Mouse (Mus musculus): Measurements from ENCODE around the gene Ccdc3. TPM values are rescaled to one million over a fixed set of nuclear protein-coding genes. Genes with fewer than 3 reads are reported as not detected.
"Not testable (repeated sequence)": the region's sequence is repeated elsewhere in the genome, so short reads cannot be mapped to it uniquely, and the experiment has no call there.

The Ccdc3 gene
- polyA plus RNA-seq (2015; fragmentation: Nextera tagmentation; extraction: Ambion mirVana) = 57.3 and 60.1 TPM in 2 replicates

DNA sequence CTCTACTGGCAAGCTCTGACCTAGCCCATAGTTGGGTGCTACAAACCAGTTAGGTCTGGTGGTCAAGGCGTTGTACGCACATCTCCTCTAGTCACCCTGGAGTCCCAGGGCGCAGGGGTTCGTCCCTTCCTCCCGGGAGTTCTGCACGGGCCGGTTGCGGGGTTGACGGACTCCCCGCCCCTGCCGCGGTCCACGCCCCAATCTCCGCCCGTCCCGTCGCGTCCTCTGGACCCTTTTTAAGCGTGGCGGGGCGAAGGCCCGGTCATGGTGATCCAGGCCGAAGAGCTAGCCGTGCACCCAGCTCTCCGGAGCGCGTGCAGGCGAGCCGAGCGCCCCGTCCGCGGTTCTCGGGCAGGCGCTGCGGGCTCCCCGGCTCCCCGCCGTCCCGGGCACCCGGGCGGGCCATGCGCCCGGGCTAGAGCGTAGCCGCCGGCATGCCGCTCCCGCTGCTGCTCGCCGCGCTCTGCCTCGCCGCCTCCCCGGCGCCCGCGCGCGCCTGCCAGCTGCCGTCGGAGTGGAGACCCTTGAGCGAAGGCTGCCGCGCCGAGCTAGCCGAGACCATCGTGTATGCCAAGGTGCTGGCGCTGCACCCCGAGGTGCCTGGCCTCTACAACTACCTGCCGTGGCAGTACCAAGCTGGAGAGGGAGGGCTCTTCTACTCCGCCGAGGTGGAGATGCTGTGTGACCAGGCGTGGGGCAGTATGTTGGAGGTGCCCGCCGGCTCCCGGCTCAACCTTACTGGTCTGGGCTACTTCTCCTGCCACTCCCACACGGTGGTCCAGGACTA lies at the start of gene Ccdc3:
Ccdc3 (plus strand) TSS at position 277 of the 787 bp plus-strand sequence.
- peak; percentile 60 for ATAC-seq (ENCODE audit: insufficient number of reproducible peaks, low FRiP score, low TSS enrichment, low read depth)
- peak within 1 kb of the TSS; percentile 61 for H3K4me3 ChIP-seq (replicated peaks)
- peak within 1 kb of the TSS; percentile 39 for H3K9ac ChIP-seq
- H3K27me3 ChIP-seq = peaks cover 13% of the 10 kb centered on the region
- under 1% methylated on average over 78 of the region's 78 CpGs for WGBS
- peaks cover 17% of the 10 kb centered on the region for H3K4me1 ChIP-seq
- peak within 1 kb of the TSS; percentile 82 for H3K4me2 ChIP-seq (replicated peaks)
- H3K36me3 ChIP-seq = no peaks in the 10 kb centered on the region
- H3K27ac ChIP-seq (replicated peaks) = peak within 1 kb of the TSS; percentile 56; the same call in 1 of the 2 replicates
- no peaks in the 10 kb centered on the region for H3K9me3 ChIP-seq (replicated peaks)

- H3K27ac ChIP-seq (replicated peaks); H3K4me1 ChIP-seq; H3K4me2 ChIP-seq (replicated peaks); H3K9ac ChIP-seq; H3K36me3 ChIP-seq; H3K9me3 ChIP-seq (replicated peaks); ATAC-seq (ENCODE audit: insufficient number of reproducible peaks, low FRiP score, low TSS enrichment, low read depth); H3K27me3 ChIP-seq; H3K4me3 ChIP-seq (replicated peaks): not testable (repeated sequence)
- 68% methylated on average over 4 of the region's 4 CpGs for WGBS
These were observed 47.2 kb upstream of the Ccdc3 start for GRCm38 (mm10) chr2:5090385-5090784.

DNA sequence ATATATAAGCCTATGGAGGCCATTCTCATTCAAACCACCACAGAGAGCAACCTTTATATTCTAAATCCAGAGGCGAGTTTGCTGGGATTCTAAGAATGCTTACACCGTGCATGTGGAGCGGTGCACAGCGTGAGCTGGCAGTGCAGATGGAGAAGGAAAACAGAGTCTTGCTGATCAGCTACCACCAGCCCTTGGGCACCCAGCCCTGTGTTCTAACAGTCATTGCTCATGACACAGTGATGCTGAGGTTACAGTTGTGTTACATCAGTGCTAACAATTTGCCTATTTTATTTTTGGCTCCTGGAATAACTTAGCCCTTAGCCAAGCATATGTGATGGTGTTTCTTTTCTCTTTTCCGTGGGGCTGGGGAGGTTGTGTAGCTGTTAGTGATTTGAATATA lies 42.7 kb upstream of the Ccdc3 start:
- no peak for ATAC-seq (ENCODE audit: insufficient number of reproducible peaks, low FRiP score, low TSS enrichment, low read depth)
- Histone ChIP-seq H3K4me3 (replicated peaks) (no peak overlapping the region), H3K27ac (replicated peaks) (no peak overlapping the region), H3K9ac (no peak overlapping the region), H3K27me3 (no peaks in the 10 kb centered on the region), H3K9me3 (replicated peaks) (no peaks in the 10 kb centered on the region), H3K4me2 (replicated peaks) (no peak overlapping the region), H3K4me1 (peaks cover 21% of the 10 kb centered on the region), H3K36me3 (no peaks in the 10 kb centered on the region)
- WGBS = 73% methylated on average over 5 of the region's 5 CpGs

- Histone ChIP-seq H3K27ac (replicated peaks) (no peak overlapping the region), H3K4me1 (peaks cover 23% of the 10 kb centered on the region), H3K9ac (no peak overlapping the region), H3K4me3 (replicated peaks) (no peak overlapping the region), H3K36me3 (no peaks in the 10 kb centered on the region), H3K9me3 (replicated peaks) (no peaks in the 10 kb centered on the region), H3K27me3 (no peaks in the 10 kb centered on the region), H3K4me2 (replicated peaks) (no peak overlapping the region)
- 6% methylated on average over 1 of the region's 1 CpGs for WGBS
- ATAC-seq (ENCODE audit: insufficient number of reproducible peaks, low FRiP score, low TSS enrichment, low read depth) = no peak
These were observed 42.3 kb upstream of the Ccdc3 start for GRCm38 (mm10) chr2:5095316-5095715.

GRCm38 (mm10) chr2:5097786-5098445 lies 39.7 kb upstream of the Ccdc3 start:
- Histone ChIP-seq H3K4me2 (replicated peaks) (peak overlapping the region; percentile 41), H3K4me1 (peaks cover 26% of the 10 kb centered on the region), H3K27me3 (no peaks in the 10 kb centered on the region), H3K9me3 (replicated peaks) (no peaks in the 10 kb centered on the region), H3K27ac (replicated peaks) (0 out of 2 replicates have a peak overlapping the region, but pooled peaks have one; percentile 7), H3K9ac (no peak overlapping the region), H3K4me3 (replicated peaks) (no peak overlapping the region; the same call in 1 of the 2 replicates), H3K36me3 (no peaks in the 10 kb centered on the region)
- ATAC-seq (ENCODE audit: insufficient number of reproducible peaks, low FRiP score, low TSS enrichment, low read depth) = no peak; the same call in 1 of the 2 replicates
- WGBS = 22% methylated on average over 20 of the region's 20 CpGs

DNA sequence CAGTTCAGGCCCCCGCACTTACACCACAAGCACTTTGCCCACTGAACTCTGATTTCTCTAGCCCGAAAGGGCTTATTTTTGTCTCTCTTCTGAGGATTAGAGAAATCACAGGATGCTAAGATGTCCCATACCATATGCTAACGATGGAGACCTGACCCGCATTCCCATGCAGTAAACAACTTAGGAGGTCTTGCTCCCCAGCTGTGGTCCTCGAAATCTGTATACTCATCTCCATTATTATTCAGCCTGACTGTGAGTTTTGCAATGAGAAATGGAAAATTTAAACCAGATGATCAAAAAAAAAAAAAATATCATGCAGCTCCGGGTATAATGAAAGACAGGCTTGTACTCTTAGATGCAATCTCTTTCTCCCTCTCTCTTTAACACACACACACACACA lies 38.4 kb upstream of the Ccdc3 start:
- no peak overlapping the region for H3K4me2 ChIP-seq (replicated peaks)
- no peak overlapping the region for H3K9ac ChIP-seq
- peak overlapping the region; percentile 70 for H3K27ac ChIP-seq (replicated peaks)
- peaks cover 26% of the 10 kb centered on the region for H3K4me1 ChIP-seq
- H3K4me3 ChIP-seq (replicated peaks) = no peak overlapping the region
- 29% methylated on average over 6 of the region's 6 CpGs for WGBS
- no peaks in the 10 kb centered on the region for H3K36me3 ChIP-seq
- peak; percentile 76 for ATAC-seq (ENCODE audit: insufficient number of reproducible peaks, low FRiP score, low TSS enrichment, low read depth)
- H3K9me3 ChIP-seq (replicated peaks) = no peaks in the 10 kb centered on the region
- no peaks in the 10 kb centered on the region for H3K27me3 ChIP-seq

GRCm38 (mm10) chr2:5101743-5102245 lies 35.8 kb upstream of the Ccdc3 start:
- Histone ChIP-seq H3K9ac (no peak overlapping the region), H3K36me3 (no peaks in the 10 kb centered on the region), H3K27me3 (no peaks in the 10 kb centered on the region), H3K4me3 (replicated peaks) (no peak overlapping the region), H3K4me2 (replicated peaks) (no peak overlapping the region), H3K9me3 (replicated peaks) (no peaks in the 10 kb centered on the region), H3K27ac (replicated peaks) (no peak overlapping the region), H3K4me1 (peaks cover 23% of the 10 kb centered on the region)
- no peak for ATAC-seq (ENCODE audit: insufficient number of reproducible peaks, low FRiP score, low TSS enrichment, low read depth)
- 72% methylated on average over 10 of the region's 10 CpGs for WGBS

- H3K9me3 ChIP-seq (replicated peaks) = 0 out of 2 replicates have a peak, but pooled peaks cover 4% of the 10 kb centered on the region
- no peak overlapping the region for H3K4me3 ChIP-seq (replicated peaks)
- no peak overlapping the region for H3K27ac ChIP-seq (replicated peaks)
- peaks cover 20% of the 10 kb centered on the region for H3K4me1 ChIP-seq
- ATAC-seq (ENCODE audit: insufficient number of reproducible peaks, low FRiP score, low TSS enrichment, low read depth) = 0 out of 2 replicates have a peak, but pooled peaks have one; percentile 45
- no peak overlapping the region for H3K4me2 ChIP-seq (replicated peaks)
- no peak overlapping the region for H3K9ac ChIP-seq
- 56% methylated on average over 1 of the region's 1 CpGs for WGBS
- H3K36me3 ChIP-seq = no peaks in the 10 kb centered on the region
- H3K27me3 ChIP-seq = no peaks in the 10 kb centered on the region
These were observed 34.7 kb upstream of the Ccdc3 start for GRCm38 (mm10) chr2:5102891-5103290.

DNA sequence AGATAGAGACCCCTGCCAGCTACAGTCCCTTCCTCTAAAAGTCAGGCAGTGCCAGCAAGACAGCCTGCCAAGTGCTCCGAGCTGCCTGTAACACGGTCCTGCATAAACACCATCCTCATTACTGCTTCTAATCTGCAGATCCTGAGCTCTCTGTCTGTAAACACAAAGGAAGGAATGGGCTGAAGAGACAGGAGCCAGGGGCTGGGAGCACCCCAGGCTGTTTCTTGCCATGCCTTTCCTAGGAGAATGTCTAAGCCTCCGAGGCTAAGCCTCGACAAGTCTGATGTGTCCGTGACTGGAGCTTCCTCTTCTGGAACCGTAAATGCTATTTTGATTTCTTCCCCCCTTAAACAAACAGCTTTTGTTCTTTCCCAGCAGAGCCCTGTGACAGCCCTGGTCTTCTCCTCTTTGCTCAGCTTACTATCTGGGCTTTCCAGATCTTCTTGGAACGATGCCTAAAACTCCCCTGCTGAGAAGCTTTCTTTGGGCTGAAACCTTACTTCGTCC lies 24.7 kb upstream of the Ccdc3 start:
- Histone ChIP-seq H3K4me1 (peaks cover 25% of the 10 kb centered on the region), H3K27me3 (no peaks in the 10 kb centered on the region), H3K9ac (no peak overlapping the region), H3K4me3 (replicated peaks) (no peak overlapping the region), H3K9me3 (replicated peaks) (no peaks in the 10 kb centered on the region), H3K36me3 (no peaks in the 10 kb centered on the region), H3K27ac (replicated peaks) (peak overlapping the region; percentile 83), H3K4me2 (replicated peaks) (no peak overlapping the region)
- ATAC-seq (ENCODE audit: insufficient number of reproducible peaks, low FRiP score, low TSS enrichment, low read depth) = peak; percentile 58
- WGBS = 8% methylated on average over 8 of the region's 8 CpGs

GRCm38 (mm10) chr2:5114386-5114785 lies 23.2 kb upstream of the Ccdc3 start:
- Histone ChIP-seq H3K36me3 (no peaks in the 10 kb centered on the region), H3K27me3 (no peaks in the 10 kb centered on the region), H3K9ac (no peak overlapping the region), H3K4me2 (replicated peaks) (no peak overlapping the region), H3K27ac (replicated peaks) (no peak overlapping the region), H3K4me3 (replicated peaks) (no peak overlapping the region), H3K9me3 (replicated peaks) (no peaks in the 10 kb centered on the region), H3K4me1 (peaks cover 25% of the 10 kb centered on the region)
- ATAC-seq (ENCODE audit: insufficient number of reproducible peaks, low FRiP score, low TSS enrichment, low read depth) = no peak
- 88% methylated on average over 8 of the region's 8 CpGs for WGBS

GRCm38 (mm10) chr2:5116856-5117532 lies 20.6 kb upstream of the Ccdc3 start:
- no peak overlapping the region for H3K4me3 ChIP-seq (replicated peaks)
- no peak overlapping the region for H3K9ac ChIP-seq
- peak overlapping the region; percentile 28; the same call in 1 of the 2 replicates for H3K27ac ChIP-seq (replicated peaks)
- peaks cover 25% of the 10 kb centered on the region for H3K4me1 ChIP-seq
- no peaks in the 10 kb centered on the region for H3K27me3 ChIP-seq
- no peak for ATAC-seq (ENCODE audit: insufficient number of reproducible peaks, low FRiP score, low TSS enrichment, low read depth)
- H3K36me3 ChIP-seq = no peaks in the 10 kb centered on the region
- H3K9me3 ChIP-seq (replicated peaks) = no peaks in the 10 kb centered on the region
- 11% methylated on average over 5 of the region's 5 CpGs for WGBS
- no peak overlapping the region for H3K4me2 ChIP-seq (replicated peaks)

Data from embryonic facial prominence, embryonic 15.5 days (tissue).